Mouse (Mus musculus): Measurements from ENCODE around the gene Ctsa.

GRCm38 (mm10) chr2:164787779-164788178, 44.9 kb upstream of the Ctsa start:
- TF ChIP-seq CTCF (IDR thresholded peaks at IDR 0.05; ENCODE audit: low read depth) (no peak), EP300 (IDR thresholded peaks at IDR 0.05; ENCODE audit: low read depth) (no peak)

All from heart, postnatal 0 days (tissue).